Mouse (Mus musculus): ENCODE data around the gene Gdpd3. TPM values are rescaled to one million over a fixed set of nuclear protein-coding genes. Genes with fewer than 3 reads are reported as not detected.
"Not testable (repeated sequence)": the region's sequence is repeated elsewhere in the genome, so short reads cannot be mapped to it uniquely, and the experiment has no call there.

Gdpd3 gene
- polyA plus RNA-seq, 1 experiment from 2014 or later = 1.6 TPM

- Histone ChIP-seq H3K27me3 (ENCODE audit: insufficient read depth, low read length) (no peaks in the 10 kb centered on the region), H3K9ac (replicated peaks) (no peak overlapping the region), H3K27ac (ENCODE audit: low read depth) (peak overlapping the region; percentile 96), H3K4me1 (ENCODE audit: insufficient read depth) (peaks cover 40% of the 10 kb centered on the region), H3K4me2 (ENCODE audit: low read depth, low read length) (peak overlapping the region; percentile 94), H3K36me3 (replicated peaks; ENCODE audit: insufficient read depth, low read length) (peaks cover 17% of the 10 kb centered on the region), H3K4me3 (ENCODE audit: low read depth, low read length) (no peak overlapping the region), H3K9me3 (ENCODE audit: low read length) (no peaks in the 10 kb centered on the region)
- TF ChIP-seq CTCF (IDR thresholded peaks at IDR 0.05; ENCODE audit: low read depth) = no peak
- TF ChIP-seq EP300 (IDR thresholded peaks at IDR 0.05; ENCODE audit: low read depth) = no peak
- WGBS (ENCODE audit: insufficient replicate concordance) = 77% methylated on average over 3 of the region's 3 CpGs
- no peak for DNase-seq
- no peak for ATAC-seq
Observed at GRCm38 (mm10) chr7:126775978-126776234, 9.8 kb downstream of the Gdpd3 start.

GRCm38 (mm10) chr7:126776598-126777057 is 10.5 kb downstream of the Gdpd3 start, which contains the start of gene Ypel3:
Gene Ypel3, plus strand, starts transcription at chr7:126776955.
- ATAC-seq (peak; percentile 93), DNase-seq (peak; percentile 97)
- Histone ChIP-seq H3K4me3 (ENCODE audit: low read depth, low read length) (peak within 1 kb of the TSS; percentile 89), H3K4me2 (ENCODE audit: low read depth, low read length) (peak within 1 kb of the TSS; percentile 94), H3K27me3 (ENCODE audit: insufficient read depth, low read length) (no peaks in the 10 kb centered on the region), H3K9me3 (ENCODE audit: low read length) (no peaks in the 10 kb centered on the region), H3K27ac (ENCODE audit: low read depth) (peak within 1 kb of the TSS; percentile 96), H3K9ac (replicated peaks) (peak within 1 kb of the TSS; percentile 99), H3K4me1 (ENCODE audit: insufficient read depth) (peaks cover 48% of the 10 kb centered on the region), H3K36me3 (replicated peaks; ENCODE audit: insufficient read depth, low read length) (peaks cover 14% of the 10 kb centered on the region)
- TF ChIP-seq EP300 (IDR thresholded peaks at IDR 0.05; ENCODE audit: low read depth) = peak; percentile 38; the same call in 1 of the 2 replicates
- TF ChIP-seq CTCF (IDR thresholded peaks at IDR 0.05; ENCODE audit: low read depth) = no peak; the same call in 1 of the 2 replicates
- under 1% methylated on average over 35 of the region's 37 CpGs for WGBS (ENCODE audit: insufficient replicate concordance)

DNA sequence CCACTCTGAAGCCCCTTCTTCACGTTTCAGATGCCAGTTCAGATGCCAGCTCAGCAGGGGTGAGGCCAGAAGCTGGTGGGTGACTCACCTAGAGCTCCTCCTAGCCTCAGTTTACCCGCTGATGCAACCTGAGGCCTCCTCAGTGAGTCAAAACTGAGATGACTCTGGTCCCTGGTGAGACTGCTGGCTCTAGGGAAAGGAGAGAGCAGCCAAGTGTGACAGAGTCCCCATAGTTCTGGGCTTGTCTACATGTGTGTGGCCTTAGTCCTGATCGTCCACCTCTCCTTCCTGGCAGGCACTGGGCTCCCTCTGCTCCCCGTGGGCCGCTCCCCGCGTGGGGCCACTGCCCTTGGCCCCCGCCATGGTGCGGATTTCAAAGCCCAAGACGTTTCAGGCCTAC is 11.3 kb downstream of the Gdpd3 start:
- peaks cover 55% of the 10 kb centered on the region for H3K4me1 ChIP-seq (ENCODE audit: insufficient read depth)
- 48% methylated on average over 9 of the region's 10 CpGs for WGBS (ENCODE audit: insufficient replicate concordance)
- H3K27me3 ChIP-seq (ENCODE audit: insufficient read depth, low read length) = no peaks in the 10 kb centered on the region
- H3K9ac ChIP-seq (replicated peaks) = peak overlapping the region; percentile 99
- peak overlapping the region; percentile 89 for H3K4me3 ChIP-seq (ENCODE audit: low read depth, low read length)
- TF ChIP-seq EP300 (IDR thresholded peaks at IDR 0.05; ENCODE audit: low read depth) (no peak), CTCF (IDR thresholded peaks at IDR 0.05; ENCODE audit: low read depth) (no peak)
- H3K4me2 ChIP-seq (ENCODE audit: low read depth, low read length) = peak overlapping the region; percentile 94
- H3K9me3 ChIP-seq (ENCODE audit: low read length) = no peaks in the 10 kb centered on the region
- H3K27ac ChIP-seq (ENCODE audit: low read depth) = peak overlapping the region; percentile 96
- DNase-seq (no peak), ATAC-seq (no peak)
- peaks cover 14% of the 10 kb centered on the region for H3K36me3 ChIP-seq (replicated peaks; ENCODE audit: insufficient read depth, low read length)

GRCm38 (mm10) chr7:126778147-126778546 is 12.0 kb downstream of the Gdpd3 start:
- Histone ChIP-seq H3K4me2 (ENCODE audit: low read depth, low read length) (peak overlapping the region; percentile 94), H3K27ac (ENCODE audit: low read depth) (peak overlapping the region; percentile 13; the same call in 1 of the 2 replicates), H3K36me3 (replicated peaks; ENCODE audit: insufficient read depth, low read length) (peaks cover 14% of the 10 kb centered on the region), H3K27me3 (ENCODE audit: insufficient read depth, low read length) (no peaks in the 10 kb centered on the region), H3K4me3 (ENCODE audit: low read depth, low read length) (peak overlapping the region; percentile 89), H3K9ac (replicated peaks) (peak overlapping the region; percentile 99; the same call in 1 of the 2 replicates), H3K9me3 (ENCODE audit: low read length) (no peaks in the 10 kb centered on the region), H3K4me1 (ENCODE audit: insufficient read depth) (peaks cover 60% of the 10 kb centered on the region)
- TF ChIP-seq CTCF (IDR thresholded peaks at IDR 0.05; ENCODE audit: low read depth) (no peak), EP300 (IDR thresholded peaks at IDR 0.05; ENCODE audit: low read depth) (no peak)
- 92% methylated on average over 3 of the region's 3 CpGs for WGBS (ENCODE audit: insufficient replicate concordance)
- DNase-seq (no peak), ATAC-seq (no peak)

DNA sequence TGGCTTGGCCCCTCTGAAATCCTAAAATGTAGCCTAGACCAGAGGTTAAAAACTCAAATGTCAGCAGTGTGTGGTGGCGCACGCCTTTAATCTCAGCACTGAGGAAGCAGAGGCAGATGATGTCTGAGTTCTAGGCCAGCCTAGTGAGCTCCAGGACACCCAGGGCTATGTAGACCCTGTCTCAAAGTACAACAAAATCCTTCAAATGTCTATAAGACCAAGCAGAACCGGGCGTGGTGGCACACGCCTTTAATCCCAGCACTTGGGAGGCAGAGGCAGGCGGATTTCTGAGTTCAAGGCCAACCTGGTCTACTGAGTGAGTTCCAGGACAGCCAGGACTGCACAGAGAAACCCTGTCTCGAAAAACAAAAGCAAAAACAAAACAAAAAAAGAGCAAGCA is 13.0 kb downstream of the Gdpd3 start:
- Histone ChIP-seq H3K36me3 (replicated peaks; ENCODE audit: insufficient read depth, low read length) (peaks cover 18% of the 10 kb centered on the region), H3K4me1 (ENCODE audit: insufficient read depth) (peaks cover 58% of the 10 kb centered on the region)
- H3K4me2 ChIP-seq (ENCODE audit: low read depth, low read length); DNase-seq; H3K27ac ChIP-seq (ENCODE audit: low read depth); H3K4me3 ChIP-seq (ENCODE audit: low read depth, low read length); H3K27me3 ChIP-seq (ENCODE audit: insufficient read depth, low read length); H3K9ac ChIP-seq (replicated peaks); H3K9me3 ChIP-seq (ENCODE audit: low read length); ATAC-seq: not testable (repeated sequence)
- 84% methylated on average over 7 of the region's 7 CpGs for WGBS (ENCODE audit: insufficient replicate concordance)

GRCm38 (mm10) chr7:126779983-126780970 is 14.1 kb downstream of the Gdpd3 start:
- H3K9ac ChIP-seq (replicated peaks) = peak overlapping the region; percentile 57
- H3K27ac ChIP-seq (ENCODE audit: low read depth) = peak overlapping the region; percentile 41
- peaks cover 53% of the 10 kb centered on the region for H3K4me1 ChIP-seq (ENCODE audit: insufficient read depth)
- DNase-seq (peak; percentile 92), ATAC-seq (peak; percentile 58)
- TF ChIP-seq CTCF (IDR thresholded peaks at IDR 0.05; ENCODE audit: low read depth) = peak; percentile 98
- no peak for TF ChIP-seq EP300 (IDR thresholded peaks at IDR 0.05; ENCODE audit: low read depth)
- peak overlapping the region; percentile 88 for H3K4me2 ChIP-seq (ENCODE audit: low read depth, low read length)
- H3K4me3 ChIP-seq (ENCODE audit: low read depth, low read length) = peak overlapping the region; percentile 47
- H3K27me3 ChIP-seq (ENCODE audit: insufficient read depth, low read length) = no peaks in the 10 kb centered on the region
- 1% methylated on average over 21 of the region's 21 CpGs for WGBS (ENCODE audit: insufficient replicate concordance)
- H3K36me3 ChIP-seq (replicated peaks; ENCODE audit: insufficient read depth, low read length) = peaks cover 30% of the 10 kb centered on the region
- H3K9me3 ChIP-seq (ENCODE audit: low read length) = no peaks in the 10 kb centered on the region

Measured in liver, postnatal 0 days (tissue).